Mouse (Mus musculus) heart, embryonic 16.5 days (tissue): ENCODE measurements around the gene Pfkfb3. TPM values are rescaled to one million over a fixed set of nuclear protein-coding genes. Genes with fewer than 3 reads are reported as not detected.
"Not testable (repeated sequence)": the region's sequence is repeated elsewhere in the genome, so short reads cannot be mapped to it uniquely, and the experiment has no call there.

Source experiments
- ATAC-seq: fragments of 200-750 bp; cut with Nextera tagmentation; replicated peaks from 2 replicates; pipeline ENCODE4 v1.8.0; 2017; ENCODE audit warnings: moderate number of reproducible peaks; ENCODE audit not compliant: insufficient read depth, low FRiP score; ENCODE audit errors: extremely low read depth
- H3K27ac ChIP-seq: fragments of 300-500 bp; sonication (generic); 2 replicates; pipeline ENCODE4 v1.5.1; 2014; ENCODE audit warnings: mild to moderate bottlenecking, low read length, control low read depth, moderate library complexity
- H3K27me3 ChIP-seq: fragments of 300-500 bp; sonication (generic); 2 replicates; pipeline ENCODE4 v1.6.1; 2014; ENCODE audit warnings: low read length, mixed read lengths; ENCODE audit not compliant: control insufficient read depth, insufficient read depth
- H3K36me3 ChIP-seq: fragments of 300-500 bp; sonication (generic); 2 replicates; pipeline ENCODE4 v1.6.1; 2014; ENCODE audit not compliant: control insufficient read depth, insufficient read depth
- H3K4me1 ChIP-seq: fragments of 300-500 bp; sonication (generic); 2 replicates; pipeline ENCODE4 v1.6.1; 2014; ENCODE audit warnings: low read length, mixed read lengths; ENCODE audit not compliant: control insufficient read depth, insufficient read depth
- H3K4me2 ChIP-seq: fragments of 300-500 bp; sonication (generic); 2 replicates; pipeline ENCODE4 v1.6.1; 2014; ENCODE audit warnings: low read depth, mild to moderate bottlenecking, control low read depth, low read length
- H3K4me3 ChIP-seq: fragments of 300-500 bp; sonication (generic); 2 replicates; pipeline ENCODE4 v1.5.1; 2014; ENCODE audit warnings: mild to moderate bottlenecking, control low read depth, low read length
- H3K9ac ChIP-seq: fragments of 300-500 bp; sonication (generic); 2 replicates; pipeline ENCODE4 v1.6.1; 2014; ENCODE audit warnings: low read length, control low read depth
- H3K9me3 ChIP-seq: fragments of 300-500 bp; sonication (generic); replicated peaks from 2 replicates; pipeline ENCODE4 v1.6.1; 2016; ENCODE audit warnings: low read length; ENCODE audit not compliant: control insufficient read depth
- WGBS: fragments of 180-500 bp; shearing (Covaris S2); extraction: QIAGEN DNeasy Blood & Tissue Kit; methylation state at CpG from one replicate; pipeline ENCODE4 v1.1.7; 2014; 5-methylcytosine and 5-hydroxymethylcytosine counted together
- polyA plus RNA-seq: library from polyadenylated mRNA; unstranded; fragments of >200 nt; fragmentation: Nextera tagmentation; extraction: Ambion mirVana; gene quantifications from 2 replicates; pipeline ENCODE4 v1.2.1, GENCODE M21; 2015

The Pfkfb3 gene
- polyA plus RNA-seq, 1 experiment from 2014 or later: 9.5 TPM

- no peaks in the 10 kb centered on the region for H3K36me3 ChIP-seq
- H3K9me3 ChIP-seq: no peaks in the 10 kb centered on the region
- H3K4me2 ChIP-seq: no peak overlapping the region
- no peak for ATAC-seq
- no peak overlapping the region for H3K27ac ChIP-seq
- WGBS: 55% methylated on average over 5 of the region's 5 CpGs
- H3K4me3 ChIP-seq: no peak overlapping the region
- H3K27me3 ChIP-seq: no peaks in the 10 kb centered on the region
- H3K4me1 ChIP-seq: 0 out of 2 replicates have a peak, but pooled peaks cover 5% of the 10 kb centered on the region
- no peak overlapping the region for H3K9ac ChIP-seq
These were observed 9.5 kb downstream of the Pfkfb3 start for GRCm38 (mm10) chr2:11544342-11544741.

GRCm38 (mm10) chr2:11543158-11543557 is 10.7 kb downstream of the Pfkfb3 start:
- Histone ChIP-seq H3K4me3 (no peak overlapping the region), H3K27me3 (no peaks in the 10 kb centered on the region), H3K4me1 (0 out of 2 replicates have a peak, but pooled peaks cover 5% of the 10 kb centered on the region), H3K4me2 (no peak overlapping the region), H3K36me3 (no peaks in the 10 kb centered on the region), H3K27ac (no peak overlapping the region), H3K9me3 (no peaks in the 10 kb centered on the region), H3K9ac (no peak overlapping the region)
- 77% methylated on average over 7 of the region's 7 CpGs for WGBS
- no peak for ATAC-seq

- no peak for ATAC-seq
- H3K27ac ChIP-seq: no peak overlapping the region
- WGBS: 81% methylated on average over 1 of the region's 1 CpGs
These were observed 11.2 kb downstream of the Pfkfb3 start for GRCm38 (mm10) chr2:11542640-11543039.

GRCm38 (mm10) chr2:11542121-11542520 is 11.8 kb downstream of the Pfkfb3 start:
- Histone ChIP-seq H3K4me1 (0 out of 2 replicates have a peak, but pooled peaks cover 5% of the 10 kb centered on the region), H3K36me3 (no peaks in the 10 kb centered on the region), H3K4me2 (no peak overlapping the region), H3K27me3 (no peaks in the 10 kb centered on the region), H3K9ac (no peak overlapping the region), H3K27ac (no peak overlapping the region), H3K9me3 (no peaks in the 10 kb centered on the region), H3K4me3 (no peak overlapping the region)
- 96% methylated on average over 1 of the region's 1 CpGs for WGBS
- no peak for ATAC-seq

More at GRCm38 (mm10) chr2:11542640-11543039, 11.2 kb downstream of the Pfkfb3 start:
- no peaks in the 10 kb centered on the region for H3K36me3 ChIP-seq
- H3K4me3 ChIP-seq: no peak overlapping the region
- H3K9ac ChIP-seq: no peak overlapping the region
- no peaks in the 10 kb centered on the region for H3K27me3 ChIP-seq
- no peaks in the 10 kb centered on the region for H3K9me3 ChIP-seq
- 0 out of 2 replicates have a peak, but pooled peaks cover 5% of the 10 kb centered on the region for H3K4me1 ChIP-seq
- no peak overlapping the region for H3K4me2 ChIP-seq

- not testable (repeated sequence) for H3K4me3 ChIP-seq, H3K4me1 ChIP-seq, H3K27ac ChIP-seq, H3K36me3 ChIP-seq, H3K4me2 ChIP-seq, H3K9ac ChIP-seq, ATAC-seq, H3K9me3 ChIP-seq, H3K27me3 ChIP-seq
- 0% methylated on average over 1 of the region's 1 CpGs for WGBS
These were observed 12.3 kb downstream of the Pfkfb3 start for GRCm38 (mm10) chr2:11541528-11541927.

GRCm38 (mm10) chr2:11535966-11536365 is 17.9 kb downstream of the Pfkfb3 start:
- WGBS: 63% methylated on average over 8 of the region's 8 CpGs
- Histone ChIP-seq H3K27ac (no peak overlapping the region), H3K9me3 (no peaks in the 10 kb centered on the region), H3K36me3 (no peaks in the 10 kb centered on the region), H3K27me3 (no peaks in the 10 kb centered on the region), H3K9ac (no peak overlapping the region), H3K4me1 (peaks cover 5% of the 10 kb centered on the region), H3K4me2 (peak overlapping the region; percentile 97), H3K4me3 (peak overlapping the region; percentile 66)
- no peak for ATAC-seq

GRCm38 (mm10) chr2:11535412-11535928 is 18.4 kb downstream of the Pfkfb3 start:
- peak; percentile 98 for ATAC-seq
- peak overlapping the region; percentile 66 for H3K4me3 ChIP-seq
- peak overlapping the region; percentile 97 for H3K4me2 ChIP-seq
- no peaks in the 10 kb centered on the region for H3K36me3 ChIP-seq
- no peaks in the 10 kb centered on the region for H3K27me3 ChIP-seq
- under 1% methylated on average over 32 of the region's 32 CpGs for WGBS
- H3K4me1 ChIP-seq: peaks cover 5% of the 10 kb centered on the region
- H3K27ac ChIP-seq: no peak overlapping the region; the same call in 1 of the 2 replicates
- peak overlapping the region; percentile 74 for H3K9ac ChIP-seq
- H3K9me3 ChIP-seq: no peaks in the 10 kb centered on the region

GRCm38 (mm10) chr2:11534826-11535225 is 19.1 kb downstream of the Pfkfb3 start:
- no peaks in the 10 kb centered on the region for H3K36me3 ChIP-seq
- H3K9ac ChIP-seq: peak overlapping the region; percentile 74
- ATAC-seq: no peak
- H3K4me1 ChIP-seq: peaks cover 5% of the 10 kb centered on the region
- H3K9me3 ChIP-seq: no peaks in the 10 kb centered on the region
- peak overlapping the region; percentile 66 for H3K4me3 ChIP-seq
- H3K4me2 ChIP-seq: peak overlapping the region; percentile 97
- no peaks in the 10 kb centered on the region for H3K27me3 ChIP-seq
- WGBS: 11% methylated on average over 10 of the region's 10 CpGs
- 0 out of 2 replicates have a peak overlapping the region, but pooled peaks have one; percentile 25 for H3K27ac ChIP-seq

- no peaks in the 10 kb centered on the region for H3K27me3 ChIP-seq
These were observed 23.8 kb downstream of the Pfkfb3 start for GRCm38 (mm10) chr2:11530101-11530500.

More at GRCm38 (mm10) chr2:11530101-11530500, 23.8 kb downstream of the Pfkfb3 start:
- H3K4me3 ChIP-seq: no peak overlapping the region
- H3K4me1 ChIP-seq: peaks cover 5% of the 10 kb centered on the region
- no peak overlapping the region for H3K9ac ChIP-seq
- WGBS: 54% methylated on average over 6 of the region's 6 CpGs
- no peak for ATAC-seq
- no peaks in the 10 kb centered on the region for H3K9me3 ChIP-seq
- H3K4me2 ChIP-seq: no peak overlapping the region
- H3K36me3 ChIP-seq: no peaks in the 10 kb centered on the region
- no peak overlapping the region for H3K27ac ChIP-seq
